Mouse (Mus musculus): ENCODE measurements around the gene Coq8b.
"Not testable (repeated sequence)": the region's sequence is repeated elsewhere in the genome, so short reads cannot be mapped to it uniquely, and the experiment has no call there.

Gene Coq8b

GRCm38 (mm10) chr7:27228865-27229264 is 4.0 kb upstream of the Coq8b start:
- no peak for DNase-seq (ENCODE audit: low spot score in 2 of 2)

- DNase-seq (ENCODE audit: low spot score in 2 of 2) = no peak
Measured at GRCm38 (mm10) chr7:27230781-27231180, 2.0 kb upstream of the Coq8b start.

- peak; percentile 83 to 85 for DNase-seq (ENCODE audit: low spot score in 2 of 2)
Measured at GRCm38 (mm10) chr7:27231693-27232331, 1.0 kb upstream of the Coq8b start.

- no peak for DNase-seq (ENCODE audit: low spot score in 2 of 2)
Measured at GRCm38 (mm10) chr7:27233300-27233699, 477 bp downstream of the Coq8b start.

DNA sequence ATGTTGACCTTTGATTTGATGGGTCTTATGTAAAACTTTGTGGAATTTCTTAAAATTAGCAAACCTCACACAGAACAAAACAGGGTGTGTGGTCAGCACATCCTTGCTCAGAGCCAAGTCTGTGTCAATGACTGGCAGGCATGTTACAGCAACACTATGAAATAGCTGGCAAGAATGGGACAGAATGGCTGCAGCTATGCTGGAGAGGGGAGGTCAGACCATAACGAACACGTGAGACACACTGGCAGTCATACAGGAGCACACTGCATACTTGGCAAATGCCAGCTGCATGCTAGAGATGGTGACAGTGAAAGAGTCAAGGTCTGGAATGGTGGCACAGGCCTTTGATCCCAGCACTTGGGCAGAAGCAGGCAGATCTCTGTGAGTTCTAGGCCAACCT is 2.9 kb downstream of the Coq8b start:
- DNase-seq (ENCODE audit: low spot score in 2 of 2) = no peak

DNA sequence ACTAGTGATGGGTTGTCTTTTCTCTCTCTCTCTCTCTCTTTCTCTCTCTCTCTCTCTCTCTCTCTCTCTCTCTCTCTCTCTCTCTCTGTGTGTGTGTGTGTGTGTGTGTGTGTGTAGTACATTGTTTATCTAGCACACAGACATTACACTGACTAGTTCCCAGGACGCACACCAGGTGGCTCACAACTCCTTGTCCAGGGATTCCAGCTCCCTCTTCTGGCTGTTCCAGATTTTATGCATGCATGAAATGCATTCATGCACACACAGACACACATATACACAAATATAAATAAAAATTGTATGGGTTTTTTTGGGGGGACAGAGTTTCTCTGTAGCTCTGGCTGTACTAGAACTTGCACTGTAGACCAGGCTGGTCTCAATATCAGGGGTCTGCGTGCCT is 4.7 kb downstream of the Coq8b start:
- no peak for DNase-seq (ENCODE audit: low spot score in 2 of 2)

GRCm38 (mm10) chr7:27238568-27238967 is 5.7 kb downstream of the Coq8b start:
- DNase-seq (ENCODE audit: low spot score in 2 of 2) = no peak

GRCm38 (mm10) chr7:27243211-27243610 is 10.4 kb downstream of the Coq8b start:
- DNase-seq (ENCODE audit: low spot score in 2 of 2) = no peak

DNA sequence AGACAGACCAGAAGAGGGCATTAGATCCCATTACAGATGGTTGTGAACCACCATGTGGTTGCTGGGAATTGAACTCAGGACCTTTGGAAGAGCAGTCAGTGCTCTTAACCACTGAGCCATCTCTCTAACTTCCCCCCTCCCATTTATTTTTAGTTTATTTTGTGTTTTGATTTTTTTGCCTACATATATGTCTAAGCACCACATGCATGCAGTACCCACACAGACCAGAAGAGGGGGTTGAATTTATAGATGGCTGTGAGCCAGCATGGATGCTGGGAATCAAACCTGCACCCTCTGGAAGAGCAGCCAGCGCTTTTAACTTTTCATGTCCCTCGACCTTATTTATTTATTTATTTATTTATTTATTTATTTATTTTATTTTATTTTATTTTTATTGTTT is 11.3 kb downstream of the Coq8b start:
- not testable (repeated sequence) for DNase-seq (ENCODE audit: low spot score in 2 of 2)

DNA sequence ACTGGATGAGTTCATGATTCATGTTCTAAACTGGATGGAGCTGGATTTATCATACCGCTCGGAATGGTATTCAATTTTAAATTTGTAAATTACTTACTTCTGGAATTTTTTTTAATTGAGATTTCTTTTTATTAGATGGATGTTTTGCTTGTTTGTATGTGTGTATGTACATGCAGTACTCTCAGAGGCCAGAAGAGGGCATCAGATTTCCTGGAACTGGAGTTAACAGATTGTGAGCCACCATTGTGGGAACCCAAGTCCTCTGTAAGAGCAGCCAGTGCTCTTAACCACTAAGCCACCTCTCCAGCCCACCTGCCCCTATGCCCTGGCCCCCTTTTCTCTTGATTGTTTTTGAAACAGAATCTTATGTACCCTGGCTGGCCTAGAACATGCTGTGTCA is 16.3 kb downstream of the Coq8b start:
- DNase-seq (ENCODE audit: low spot score in 2 of 2) = no peak

GRCm38 (mm10) chr7:27249928-27250327 is 17.1 kb downstream of the Coq8b start:
- no peak for DNase-seq (ENCODE audit: low spot score in 2 of 2)

- DNase-seq (ENCODE audit: low spot score in 2 of 2) = no peak
Measured at GRCm38 (mm10) chr7:27251946-27252345, 19.1 kb downstream of the Coq8b start.

DNA sequence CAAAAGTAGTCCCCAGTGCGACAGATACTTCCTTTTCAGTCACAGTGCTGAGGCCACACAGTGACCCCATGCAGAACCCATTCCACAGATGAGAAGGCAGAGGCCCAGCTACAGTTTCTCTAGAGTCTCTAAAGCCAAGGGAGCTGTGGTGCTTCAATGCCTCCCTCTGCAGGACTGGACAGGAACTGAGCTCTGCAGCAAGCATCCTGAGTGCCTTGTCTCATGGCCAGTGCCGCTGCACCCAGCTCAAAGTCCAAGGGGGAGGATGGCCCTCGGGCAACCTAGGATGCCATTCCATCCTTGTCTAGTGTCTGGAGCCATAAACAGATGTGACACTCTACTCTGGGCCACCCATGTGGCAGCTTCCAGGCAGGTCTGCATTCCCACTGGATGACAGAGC is 22.9 kb downstream of the Coq8b start:
- no peak for DNase-seq (ENCODE audit: low spot score in 2 of 2)

GRCm38 (mm10) chr7:27257046-27257851 is 24.4 kb downstream of the Coq8b start:
- peak; percentile 85 to 87 for DNase-seq (ENCODE audit: low spot score in 2 of 2)

DNA sequence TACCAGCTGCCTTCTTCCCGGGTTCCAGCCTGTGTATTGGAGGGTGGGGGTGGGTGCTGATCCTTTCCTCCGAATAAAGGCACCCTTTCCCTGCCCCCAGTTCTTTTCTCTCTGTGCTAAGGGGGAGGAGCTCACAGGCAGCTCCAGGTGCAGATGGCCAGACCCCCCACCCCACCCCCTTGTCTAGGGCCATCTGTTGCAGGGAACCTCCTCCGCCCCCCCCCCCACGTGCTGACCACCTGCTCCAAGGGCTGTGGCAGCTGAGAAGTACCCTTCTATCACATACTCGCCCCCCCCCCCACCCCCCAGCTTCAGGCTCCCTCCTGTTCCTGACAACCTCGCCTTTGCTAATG is 25.0 kb downstream of the Coq8b start:
- no peak for DNase-seq (ENCODE audit: low spot score in 2 of 2)

- DNase-seq (ENCODE audit: low spot score in 2 of 2) = peak; percentile 89 to 90
Measured at GRCm38 (mm10) chr7:27258205-27258899, 25.5 kb downstream of the Coq8b start, which contains the start of gene Numbl. Gene Numbl (plus strand): TSS chr7:27258433.

- DNase-seq (ENCODE audit: low spot score in 2 of 2) = no peak
Measured at GRCm38 (mm10) chr7:27259271-27259721, 26.5 kb downstream of the Coq8b start.

DNA sequence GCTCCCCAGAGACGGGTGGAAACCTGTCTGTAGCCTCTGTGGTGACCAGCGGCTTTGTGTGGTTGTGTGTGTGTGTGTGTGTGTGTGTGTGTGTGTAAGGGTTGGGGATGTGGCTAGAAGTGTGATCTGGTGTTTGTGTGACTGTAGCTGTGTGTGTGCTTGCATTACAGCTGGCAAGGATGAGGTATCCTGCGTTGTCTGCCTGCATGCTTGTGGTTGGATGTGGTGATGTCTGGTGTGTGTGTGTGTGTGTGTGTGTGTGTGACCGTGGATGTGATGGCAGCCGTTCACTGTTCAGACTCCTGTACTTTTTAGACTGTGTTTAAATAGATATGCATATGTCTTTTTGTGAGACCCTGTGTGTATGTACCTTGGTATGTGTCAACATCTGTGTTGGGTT is 26.9 kb downstream of the Coq8b start:
- DNase-seq (ENCODE audit: low spot score in 2 of 2) = peak in 1 of 2 experiments; percentile 45

- DNase-seq (ENCODE audit: low spot score in 2 of 2) = peak; percentile 49 to 56
Measured at GRCm38 (mm10) chr7:27260856-27261255, 28.0 kb downstream of the Coq8b start.

DNA sequence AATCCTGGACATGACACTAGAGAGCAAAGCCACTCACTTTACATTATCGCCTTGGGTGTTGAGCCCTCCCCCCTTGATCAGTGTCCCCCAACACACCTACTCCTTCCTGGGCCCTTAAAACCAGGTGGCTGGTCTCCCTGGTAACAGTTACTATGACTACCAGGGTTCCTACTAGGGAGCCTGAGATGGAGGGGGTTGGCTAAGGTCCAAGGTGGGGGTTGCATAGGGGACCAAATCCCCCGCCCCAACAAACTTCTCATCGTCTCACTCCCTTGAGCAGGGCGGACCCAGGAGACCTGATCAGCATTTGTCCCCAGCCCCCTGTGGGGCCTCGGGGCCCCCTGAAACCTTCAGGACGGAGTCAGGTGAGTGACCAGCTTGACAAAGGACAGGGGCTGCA is 29.1 kb downstream of the Coq8b start:
- no peak for DNase-seq (ENCODE audit: low spot score in 2 of 2)

DNA sequence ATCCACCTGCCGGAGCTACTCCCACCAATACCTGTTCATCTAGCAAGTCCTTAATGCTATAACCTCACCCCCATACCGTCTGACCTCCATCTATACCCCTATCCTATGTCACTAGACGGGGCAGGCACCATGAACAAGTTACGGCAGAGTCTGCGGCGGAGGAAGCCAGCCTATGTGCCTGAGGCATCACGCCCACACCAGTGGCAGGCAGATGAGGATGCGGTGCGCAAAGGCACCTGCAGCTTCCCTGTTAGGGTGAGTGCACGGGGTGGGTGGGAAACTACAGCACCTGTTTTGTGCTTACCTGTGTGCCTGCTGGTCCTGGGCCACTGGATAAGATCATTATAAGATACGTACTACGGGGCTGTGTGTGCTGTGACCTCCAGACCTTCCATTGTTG is 31.9 kb downstream of the Coq8b start:
- DNase-seq (ENCODE audit: low spot score in 2 of 2) = no peak

GRCm38 (mm10) chr7:27266515-27267128 is 33.8 kb downstream of the Coq8b start:
- peak; percentile 86 to 87 for DNase-seq (ENCODE audit: low spot score in 2 of 2)

Data from frontal cortex, postnatal 36 days (tissue).